Mouse (Mus musculus) myocyte (in vitro differentiated cells): ENCODE results near the gene Sema3c. TPM values are rescaled to one million over a fixed set of nuclear protein-coding genes. Genes with fewer than 3 reads are reported as not detected.
A peak's percentile ranks its signal among the peaks of the same experiment; 100 is the strongest.

Source experiments
- H3K27me3 ChIP-seq: one replicate; pipeline ENCODE4 v1.6.1; 2011; ENCODE audit not compliant: control insufficient read depth, insufficient read depth, insufficient read length
- H3K36me3 ChIP-seq: one replicate; pipeline ENCODE4 v1.6.1; 2011; ENCODE audit not compliant: control insufficient read depth, insufficient read depth
- H3K4me2 ChIP-seq: one replicate; pipeline ENCODE4 v1.6.1; 2011; ENCODE audit warnings: low read depth, control low read depth
- H3K4me3 ChIP-seq: one replicate; pipeline ENCODE4 v1.5.1; 2011; ENCODE audit warnings: mild to moderate bottlenecking, control low read depth, moderate library complexity
- H3K79me2 ChIP-seq: one replicate; pipeline ENCODE4 v1.6.1; 2011; ENCODE audit not compliant: control insufficient read depth, insufficient read depth
- H3ac ChIP-seq: one replicate; pipeline ENCODE4 v1.6.1; 2011; ENCODE audit not compliant: control insufficient read depth, insufficient read length
- CEBPB ChIP-seq: IDR thresholded peaks from 2 replicates; pipeline ENCODE4 v1.6.1; 2011; ENCODE audit warnings: mild to moderate bottlenecking, moderate library complexity; ENCODE audit not compliant: poor library complexity, insufficient read depth, severe bottlenecking
- E2F4 ChIP-seq: IDR thresholded peaks from one replicate; pipeline ENCODE4 v1.6.1; 2011; ENCODE audit warnings: mild to moderate bottlenecking, control low read depth, moderate library complexity; ENCODE audit not compliant: insufficient read depth
- MAX ChIP-seq: IDR thresholded peaks from one replicate; pipeline ENCODE4 v1.6.1; 2011; ENCODE audit warnings: low read depth, mild to moderate bottlenecking, control low read depth
- MYOD1 ChIP-seq, 3 experiments: IDR thresholded peaks; one replicate each; pipeline ENCODE4 v1.6.1; 2011; ENCODE audit warnings: control low read depth in 2 of 3, low read depth in 2 of 3, mild to moderate bottlenecking in 2 of 3, moderate library complexity in 1 of 3; ENCODE audit not compliant: insufficient read length in 2 of 3, control insufficient read depth in 1 of 3
- MYOG ChIP-seq, 3 experiments: IDR thresholded peaks; one replicate each; pipeline ENCODE4 v1.6.1; 2011; ENCODE audit warnings: control low read depth in 2 of 3, low read depth in 2 of 3, mild to moderate bottlenecking in 2 of 3; ENCODE audit not compliant: insufficient read length in 2 of 3, control insufficient read depth in 1 of 3, insufficient read depth in 1 of 3
- POLR2A ChIP-seq: IDR thresholded peaks from one replicate; pipeline ENCODE4 v1.6.1; 2011; ENCODE audit warnings: low read depth, mild to moderate bottlenecking, control low read depth, moderate library complexity; ENCODE audit not compliant: insufficient read length
- POLR2AphosphoS2 ChIP-seq: IDR thresholded peaks from one replicate; pipeline ENCODE4 v1.6.1; 2011; ENCODE audit warnings: low read depth, control low read depth; ENCODE audit not compliant: insufficient read length
- REST ChIP-seq: IDR thresholded peaks from one replicate; pipeline ENCODE4 v1.6.1; 2011; ENCODE audit warnings: mild to moderate bottlenecking, control low read depth, moderate library complexity; ENCODE audit not compliant: insufficient read depth, insufficient read length
- SRF ChIP-seq: IDR thresholded peaks from one replicate; pipeline ENCODE4 v1.6.1; 2011; ENCODE audit warnings: low read depth; ENCODE audit not compliant: control insufficient read depth, insufficient read length
- TCF12 ChIP-seq: IDR thresholded peaks from one replicate; pipeline ENCODE4 v1.6.1; 2011; ENCODE audit warnings: mild to moderate bottlenecking, control low read depth; ENCODE audit not compliant: poor library complexity, insufficient read depth, severe bottlenecking
- TCF3 ChIP-seq: IDR thresholded peaks from one replicate; pipeline ENCODE4 v1.6.1; 2011; ENCODE audit warnings: low read depth, control low read depth; ENCODE audit not compliant: insufficient read length
- USF1 ChIP-seq: IDR thresholded peaks from one replicate; pipeline ENCODE4 v1.6.1; 2011; ENCODE audit warnings: low read depth, mild to moderate bottlenecking, control low read depth, moderate library complexity
- polyA plus RNA-seq: library from polyadenylated mRNA; unstranded; fragments of >200 nt; fragmentation: generic; extraction: Trizol; gene quantifications from one replicate; pipeline ENCODE4 v1.2.1, GENCODE M21; 2012; ENCODE audit warnings: missing spikeins

Sema3c gene
- polyA plus RNA-seq, 1 experiment = 2.2 TPM

DNA sequence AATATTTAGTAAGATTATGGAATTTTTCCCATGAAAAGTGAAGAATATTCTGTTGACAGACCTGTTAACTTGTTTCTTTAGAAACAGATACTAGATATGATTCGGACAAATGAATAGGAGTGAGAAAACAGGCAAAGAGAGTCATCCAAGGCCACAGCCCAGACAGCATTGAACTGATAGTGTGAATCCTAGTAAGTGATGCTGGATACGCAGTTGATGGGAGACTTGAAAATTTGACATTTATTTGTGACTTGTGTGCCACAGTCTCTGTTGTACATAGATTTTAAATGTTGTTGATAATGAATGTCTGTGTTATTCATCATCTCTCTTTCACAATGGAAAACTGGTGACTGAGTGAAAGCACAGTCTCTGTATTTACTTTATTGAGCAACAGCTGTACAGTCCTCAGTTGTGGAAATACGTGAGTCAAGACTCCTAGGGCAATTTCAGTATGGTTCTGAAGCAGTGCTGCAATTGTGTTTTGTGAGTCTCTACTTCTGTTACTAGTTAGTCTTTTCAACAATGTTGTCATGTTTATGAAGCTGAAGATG is 17.3 kb upstream of the Sema3c start:
- TF ChIP-seq CEBPB = peak; percentile 37; the same call in 1 of the 2 replicates
- TF ChIP-seq MYOG (IDR thresholded peaks at IDR 0.05; ENCODE audit: control insufficient read depth in 1 of 3, insufficient read depth in 1 of 3, insufficient read length in 2 of 3, low read depth in 2 of 3) = no peak
- Histone ChIP-seq H3ac (no peak overlapping the region), H3K27me3 (no peaks in the 10 kb centered on the region), H3K79me2 (no peaks in the 10 kb centered on the region), H3K4me2 (peak overlapping the region; percentile 55), H3K36me3 (no peaks in the 10 kb centered on the region), H3K4me3 (no peak overlapping the region)

DNA sequence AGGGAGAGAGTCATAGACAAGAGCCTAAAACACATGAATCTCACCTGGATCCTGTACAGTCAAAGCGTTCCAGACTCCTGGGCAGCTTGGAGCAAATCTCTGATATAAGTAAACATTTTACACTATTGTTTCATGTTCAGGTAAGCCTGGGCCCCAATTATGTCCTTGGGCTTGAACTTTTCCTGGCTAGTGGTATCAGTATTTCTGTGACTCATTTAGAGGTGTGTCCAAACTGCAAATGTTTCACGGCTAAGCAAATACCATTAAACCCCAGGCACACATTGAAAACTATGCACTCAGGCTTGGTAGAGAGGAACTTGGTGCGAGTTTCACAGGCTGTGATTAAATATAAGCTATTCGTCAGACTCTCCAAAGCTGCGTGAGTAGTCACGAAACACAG is 2.5 kb upstream of the Sema3c start:
- Histone ChIP-seq H3K27me3 (no peaks in the 10 kb centered on the region), H3K4me3 (no peak overlapping the region), H3K4me2 (no peak overlapping the region), H3ac (no peak overlapping the region), H3K36me3 (no peaks in the 10 kb centered on the region), H3K79me2 (no peaks in the 10 kb centered on the region)
- TF ChIP-seq MAX (no peak), CEBPB (no peak), MYOD1 (IDR thresholded peaks at IDR 0.05; ENCODE audit: control insufficient read depth in 1 of 3, insufficient read length in 2 of 3, low read depth in 2 of 3) (no peak), MYOG (IDR thresholded peaks at IDR 0.05; ENCODE audit: control insufficient read depth in 1 of 3, insufficient read depth in 1 of 3, insufficient read length in 2 of 3, low read depth in 2 of 3) (no peak), TCF12 (no peak), REST (no peak), SRF (no peak), POLR2A (no peak), USF1 (no peak), TCF3 (no peak), E2F4 (no peak), POLR2AphosphoS2 (no peak)

GRCm38 (mm10) chr5:17574413-17575182 is 517 bp downstream of the Sema3c start:
- Histone ChIP-seq H3K79me2 (no peaks in the 10 kb centered on the region), H3K27me3 (no peaks in the 10 kb centered on the region), H3ac (peak overlapping the region; percentile 55), H3K4me3 (peak overlapping the region; percentile 41), H3K36me3 (no peaks in the 10 kb centered on the region), H3K4me2 (peak overlapping the region; percentile 95)
- TF ChIP-seq USF1 (no peak), POLR2A (no peak), REST (no peak), E2F4 (no peak), MYOG (IDR thresholded peaks at IDR 0.05; ENCODE audit: control insufficient read depth in 1 of 3, insufficient read depth in 1 of 3, insufficient read length in 2 of 3, low read depth in 2 of 3) (peak in 2 of 3 experiments; percentile 16 to 68), TCF3 (peak; percentile 49), MYOD1 (IDR thresholded peaks at IDR 0.05; ENCODE audit: control insufficient read depth in 1 of 3, insufficient read length in 2 of 3, low read depth in 2 of 3) (peak in 2 of 3 experiments; percentile 31 to 74)

GRCm38 (mm10) chr5:17575183-17575495 is 1.1 kb downstream of the Sema3c start:
- Histone ChIP-seq H3K36me3 (no peaks in the 10 kb centered on the region), H3K4me2 (peak overlapping the region; percentile 95), H3K27me3 (no peaks in the 10 kb centered on the region), H3ac (no peak overlapping the region), H3K79me2 (no peaks in the 10 kb centered on the region), H3K4me3 (peak overlapping the region; percentile 41)
- TF ChIP-seq TCF12 (no peak), USF1 (no peak), SRF (no peak), POLR2AphosphoS2 (no peak), E2F4 (no peak), CEBPB (no peak), POLR2A (no peak), TCF3 (no peak), REST (no peak), MYOD1 (IDR thresholded peaks at IDR 0.05; ENCODE audit: control insufficient read depth in 1 of 3, insufficient read length in 2 of 3, low read depth in 2 of 3) (no peak), MYOG (IDR thresholded peaks at IDR 0.05; ENCODE audit: control insufficient read depth in 1 of 3, insufficient read depth in 1 of 3, insufficient read length in 2 of 3, low read depth in 2 of 3) (no peak), MAX (no peak)

- H3K36me3 ChIP-seq = no peaks in the 10 kb centered on the region
- H3K4me3 ChIP-seq = no peak overlapping the region
These were observed 2.0 kb downstream of the Sema3c start for GRCm38 (mm10) chr5:17576069-17576468.

More at GRCm38 (mm10) chr5:17576069-17576468, 2.0 kb downstream of the Sema3c start:
- Histone ChIP-seq H3K4me2 (peak overlapping the region; percentile 95), H3K79me2 (no peaks in the 10 kb centered on the region), H3ac (no peak overlapping the region), H3K27me3 (no peaks in the 10 kb centered on the region)
- no peak for TF ChIP-seq MAX
- TF ChIP-seq E2F4 = no peak
- no peak for TF ChIP-seq MYOD1 (IDR thresholded peaks at IDR 0.05; ENCODE audit: control insufficient read depth in 1 of 3, insufficient read length in 2 of 3, low read depth in 2 of 3)
- no peak for TF ChIP-seq POLR2AphosphoS2
- 0 out of 2 replicates have a peak, but pooled peaks have one; percentile 6 for TF ChIP-seq CEBPB
- TF ChIP-seq POLR2A = no peak
- no peak for TF ChIP-seq USF1
- no peak for TF ChIP-seq MYOG (IDR thresholded peaks at IDR 0.05; ENCODE audit: control insufficient read depth in 1 of 3, insufficient read depth in 1 of 3, insufficient read length in 2 of 3, low read depth in 2 of 3)
